Mouse (Mus musculus) liver, postnatal 0 days (tissue): ENCODE measurements around the gene Gm11236.
"Not testable (repeated sequence)": the region's sequence is repeated elsewhere in the genome, so short reads cannot be mapped to it uniquely, and the experiment has no call there.

Experiments
- CTCF ChIP-seq: sonication (generic); IDR thresholded peaks from 2 replicates; pipeline ENCODE4 v1.5.1; 2016; ENCODE audit warnings: antibody characterized with exemption, low read depth
- EP300 ChIP-seq: IDR thresholded peaks from 2 replicates; pipeline ENCODE4 v1.6.1; 2016; ENCODE audit warnings: antibody characterized with exemption, low read depth, mild to moderate bottlenecking

DNA sequence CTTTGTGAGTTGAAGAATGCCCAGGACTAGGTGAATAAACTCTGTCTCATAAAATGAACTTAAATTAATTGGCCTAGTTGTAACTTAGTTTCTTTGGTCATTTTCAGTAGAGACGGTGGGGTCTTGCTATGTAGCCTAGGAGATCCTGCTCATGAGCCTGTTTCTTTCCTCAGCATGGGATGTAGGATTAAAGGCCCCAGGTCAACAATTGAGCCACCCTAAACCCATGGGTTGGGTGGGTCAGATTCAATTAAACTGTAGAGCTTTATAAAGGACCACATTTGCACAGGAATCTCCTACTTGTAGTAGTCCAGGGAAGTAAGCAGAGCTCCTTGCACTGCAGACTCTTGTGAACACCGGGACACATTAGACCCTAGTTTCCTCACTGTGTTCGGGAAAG, 15.2 kb upstream of the Gm11236 start, which contains the start of gene Gm11237:
- not testable (repeated sequence) for TF ChIP-seq CTCF, EP300
